Mouse (Mus musculus): Measurements from ENCODE around the gene Gm42906. TPM values are rescaled to one million over a fixed set of nuclear protein-coding genes. Genes with fewer than 3 reads are reported as not detected.

The Gm42906 gene
- polyA plus RNA-seq, 1 experiment from 2014 or later = not detected

GRCm38 (mm10) chr5:151071430-151071829 lies 356.5 kb downstream of the Gm42906 start:
- Histone ChIP-seq H3K9ac (ENCODE audit: low read depth, low read length) (no peak overlapping the region), H3K4me3 (ENCODE audit: low read length) (no peak overlapping the region), H3K36me3 (ENCODE audit: control insufficient read depth, insufficient read depth, low read length) (0 out of 2 replicates have a peak, but pooled peaks cover 3% of the 10 kb centered on the region), H3K4me2 (ENCODE audit: low read depth, low read length) (no peak overlapping the region), H3K4me1 (ENCODE audit: control insufficient read depth, insufficient read depth, low read length) (0 out of 2 replicates have a peak, but pooled peaks cover 3% of the 10 kb centered on the region), H3K27ac (ENCODE audit: low read length) (no peak overlapping the region), H3K27me3 (replicated peaks; ENCODE audit: control insufficient read depth, insufficient read depth, low read length) (no peaks in the 10 kb centered on the region), H3K9me3 (ENCODE audit: control insufficient read depth, low read length) (0 out of 2 replicates have a peak, but pooled peaks cover 3% of the 10 kb centered on the region)
- 50% methylated on average over 6 of the region's 6 CpGs for WGBS
- ATAC-seq = no peak

GRCm38 (mm10) chr5:151070896-151071295 lies 357.1 kb downstream of the Gm42906 start:
- Histone ChIP-seq H3K4me1 (ENCODE audit: control insufficient read depth, insufficient read depth, low read length) (0 out of 2 replicates have a peak, but pooled peaks cover 3% of the 10 kb centered on the region), H3K36me3 (ENCODE audit: control insufficient read depth, insufficient read depth, low read length) (0 out of 2 replicates have a peak, but pooled peaks cover 3% of the 10 kb centered on the region), H3K27me3 (replicated peaks; ENCODE audit: control insufficient read depth, insufficient read depth, low read length) (no peaks in the 10 kb centered on the region), H3K4me3 (ENCODE audit: low read length) (no peak overlapping the region), H3K4me2 (ENCODE audit: low read depth, low read length) (no peak overlapping the region), H3K9ac (ENCODE audit: low read depth, low read length) (no peak overlapping the region), H3K9me3 (ENCODE audit: control insufficient read depth, low read length) (0 out of 2 replicates have a peak, but pooled peaks cover 3% of the 10 kb centered on the region), H3K27ac (ENCODE audit: low read length) (no peak overlapping the region)
- WGBS = 64% methylated on average over 6 of the region's 6 CpGs
- ATAC-seq = no peak

- Histone ChIP-seq H3K27ac (ENCODE audit: low read length) (no peak overlapping the region), H3K27me3 (replicated peaks; ENCODE audit: control insufficient read depth, insufficient read depth, low read length) (no peaks in the 10 kb centered on the region), H3K9ac (ENCODE audit: low read depth, low read length) (no peak overlapping the region), H3K4me1 (ENCODE audit: control insufficient read depth, insufficient read depth, low read length) (0 out of 2 replicates have a peak, but pooled peaks cover 3% of the 10 kb centered on the region), H3K4me2 (ENCODE audit: low read depth, low read length) (no peak overlapping the region), H3K36me3 (ENCODE audit: control insufficient read depth, insufficient read depth, low read length) (0 out of 2 replicates have a peak, but pooled peaks cover 3% of the 10 kb centered on the region), H3K4me3 (ENCODE audit: low read length) (no peak overlapping the region), H3K9me3 (ENCODE audit: control insufficient read depth, low read length) (no peaks in the 10 kb centered on the region)
- 76% methylated on average over 2 of the region's 2 CpGs for WGBS
- no peak for ATAC-seq
Observed at GRCm38 (mm10) chr5:151069569-151069968, 358.4 kb downstream of the Gm42906 start.

GRCm38 (mm10) chr5:151066016-151066415 lies 361.9 kb downstream of the Gm42906 start:
- Histone ChIP-seq H3K4me1 (ENCODE audit: control insufficient read depth, insufficient read depth, low read length) (no peaks in the 10 kb centered on the region), H3K9ac (ENCODE audit: low read depth, low read length) (no peak overlapping the region), H3K36me3 (ENCODE audit: control insufficient read depth, insufficient read depth, low read length) (peaks cover 15% of the 10 kb centered on the region), H3K27ac (ENCODE audit: low read length) (no peak overlapping the region), H3K9me3 (ENCODE audit: control insufficient read depth, low read length) (peaks cover 12% of the 10 kb centered on the region), H3K4me2 (ENCODE audit: low read depth, low read length) (no peak overlapping the region), H3K4me3 (ENCODE audit: low read length) (no peak overlapping the region), H3K27me3 (replicated peaks; ENCODE audit: control insufficient read depth, insufficient read depth, low read length) (no peaks in the 10 kb centered on the region)
- 74% methylated on average over 5 of the region's 5 CpGs for WGBS
- no peak for ATAC-seq

GRCm38 (mm10) chr5:151065228-151065627 lies 362.7 kb downstream of the Gm42906 start:
- no peaks in the 10 kb centered on the region for H3K27me3 ChIP-seq (replicated peaks; ENCODE audit: control insufficient read depth, insufficient read depth, low read length)

GRCm38 (mm10) chr5:151061942-151062341 lies 366.0 kb downstream of the Gm42906 start:
- no peak overlapping the region for H3K9ac ChIP-seq (ENCODE audit: low read depth, low read length)
- H3K27ac ChIP-seq (ENCODE audit: low read length) = no peak overlapping the region
- no peak for ATAC-seq
- H3K36me3 ChIP-seq (ENCODE audit: control insufficient read depth, insufficient read depth, low read length) = peaks cover 18% of the 10 kb centered on the region
- no peaks in the 10 kb centered on the region for H3K27me3 ChIP-seq (replicated peaks; ENCODE audit: control insufficient read depth, insufficient read depth, low read length)
- H3K9me3 ChIP-seq (ENCODE audit: control insufficient read depth, low read length) = peaks cover 12% of the 10 kb centered on the region
- peaks cover 9% of the 10 kb centered on the region for H3K4me1 ChIP-seq (ENCODE audit: control insufficient read depth, insufficient read depth, low read length)
- 80% methylated on average over 2 of the region's 2 CpGs for WGBS
- no peak overlapping the region for H3K4me3 ChIP-seq (ENCODE audit: low read length)
- H3K4me2 ChIP-seq (ENCODE audit: low read depth, low read length) = no peak overlapping the region

More at GRCm38 (mm10) chr5:151065228-151065627, 362.7 kb downstream of the Gm42906 start:
- H3K4me3 ChIP-seq (ENCODE audit: low read length) = no peak overlapping the region
- 59% methylated on average over 1 of the region's 1 CpGs for WGBS
- H3K36me3 ChIP-seq (ENCODE audit: control insufficient read depth, insufficient read depth, low read length) = peaks cover 15% of the 10 kb centered on the region
- no peak overlapping the region for H3K9ac ChIP-seq (ENCODE audit: low read depth, low read length)
- no peak overlapping the region for H3K27ac ChIP-seq (ENCODE audit: low read length)
- peaks cover 7% of the 10 kb centered on the region for H3K4me1 ChIP-seq (ENCODE audit: control insufficient read depth, insufficient read depth, low read length)
- no peak overlapping the region for H3K4me2 ChIP-seq (ENCODE audit: low read depth, low read length)
- no peak for ATAC-seq
- peaks cover 12% of the 10 kb centered on the region for H3K9me3 ChIP-seq (ENCODE audit: control insufficient read depth, low read length)

- Histone ChIP-seq H3K9ac (ENCODE audit: low read depth, low read length) (0 out of 2 replicates have a peak overlapping the region, but pooled peaks have one; percentile 33), H3K27me3 (replicated peaks; ENCODE audit: control insufficient read depth, insufficient read depth, low read length) (no peaks in the 10 kb centered on the region), H3K27ac (ENCODE audit: low read length) (peak overlapping the region; percentile 66), H3K4me3 (ENCODE audit: low read length) (no peak overlapping the region), H3K4me2 (ENCODE audit: low read depth, low read length) (peak overlapping the region; percentile 32), H3K9me3 (ENCODE audit: control insufficient read depth, low read length) (peaks cover 12% of the 10 kb centered on the region), H3K36me3 (ENCODE audit: control insufficient read depth, insufficient read depth, low read length) (peaks cover 20% of the 10 kb centered on the region), H3K4me1 (ENCODE audit: control insufficient read depth, insufficient read depth, low read length) (peaks cover 20% of the 10 kb centered on the region)
- 49% methylated on average over 12 of the region's 12 CpGs for WGBS
- peak; percentile 43 for ATAC-seq
Observed at GRCm38 (mm10) chr5:151060476-151060875, 367.5 kb downstream of the Gm42906 start.

- H3K27me3 ChIP-seq (replicated peaks; ENCODE audit: control insufficient read depth, insufficient read depth, low read length) = no peaks in the 10 kb centered on the region
- peaks cover 20% of the 10 kb centered on the region for H3K4me1 ChIP-seq (ENCODE audit: control insufficient read depth, insufficient read depth, low read length)
- peaks cover 12% of the 10 kb centered on the region for H3K9me3 ChIP-seq (ENCODE audit: control insufficient read depth, low read length)
- H3K9ac ChIP-seq (ENCODE audit: low read depth, low read length) = no peak overlapping the region
- H3K4me2 ChIP-seq (ENCODE audit: low read depth, low read length) = no peak overlapping the region
- H3K27ac ChIP-seq (ENCODE audit: low read length) = no peak overlapping the region
- no peak overlapping the region for H3K4me3 ChIP-seq (ENCODE audit: low read length)
- WGBS = 66% methylated on average over 5 of the region's 5 CpGs
- peaks cover 23% of the 10 kb centered on the region for H3K36me3 ChIP-seq (ENCODE audit: control insufficient read depth, insufficient read depth, low read length)
- ATAC-seq = no peak
Observed at GRCm38 (mm10) chr5:151059772-151060171, 368.2 kb downstream of the Gm42906 start.

- Histone ChIP-seq H3K27ac (ENCODE audit: low read length) (peak overlapping the region; percentile 3; the same call in 1 of the 2 replicates), H3K9me3 (ENCODE audit: control insufficient read depth, low read length) (peaks cover 12% of the 10 kb centered on the region)
Observed at GRCm38 (mm10) chr5:151059352-151059751, 368.6 kb downstream of the Gm42906 start.

GRCm38 (mm10) chr5:151057716-151058115 lies 370.2 kb downstream of the Gm42906 start:
- WGBS = 93% methylated on average over 5 of the region's 5 CpGs
- Histone ChIP-seq H3K4me3 (ENCODE audit: low read length) (no peak overlapping the region), H3K27ac (ENCODE audit: low read length) (no peak overlapping the region), H3K4me1 (ENCODE audit: control insufficient read depth, insufficient read depth, low read length) (peaks cover 20% of the 10 kb centered on the region), H3K36me3 (ENCODE audit: control insufficient read depth, insufficient read depth, low read length) (peaks cover 15% of the 10 kb centered on the region), H3K9me3 (ENCODE audit: control insufficient read depth, low read length) (peaks cover 9% of the 10 kb centered on the region), H3K27me3 (replicated peaks; ENCODE audit: control insufficient read depth, insufficient read depth, low read length) (no peaks in the 10 kb centered on the region), H3K4me2 (ENCODE audit: low read depth, low read length) (no peak overlapping the region), H3K9ac (ENCODE audit: low read depth, low read length) (no peak overlapping the region)
- ATAC-seq = no peak

More at GRCm38 (mm10) chr5:151059352-151059751, 368.6 kb downstream of the Gm42906 start:
- Histone ChIP-seq H3K4me1 (ENCODE audit: control insufficient read depth, insufficient read depth, low read length) (peaks cover 20% of the 10 kb centered on the region), H3K4me2 (ENCODE audit: low read depth, low read length) (no peak overlapping the region), H3K9ac (ENCODE audit: low read depth, low read length) (no peak overlapping the region), H3K36me3 (ENCODE audit: control insufficient read depth, insufficient read depth, low read length) (peaks cover 23% of the 10 kb centered on the region), H3K4me3 (ENCODE audit: low read length) (no peak overlapping the region), H3K27me3 (replicated peaks; ENCODE audit: control insufficient read depth, insufficient read depth, low read length) (no peaks in the 10 kb centered on the region)
- no peak for ATAC-seq
- WGBS = 80% methylated on average over 10 of the region's 10 CpGs

Measured in intestine, embryonic 16.5 days (tissue).